Mouse (Mus musculus): Measurements from ENCODE around the gene Cyp4a32.
"Not testable (repeated sequence)": the region's sequence is repeated elsewhere in the genome, so short reads cannot be mapped to it uniquely, and the experiment has no call there.

Cyp4a32 gene

GRCm38 (mm10) chr4:115600611-115601010 lies at the start of gene Cyp4a32:
Cyp4a32 (plus strand) TSS chr4:115600969.
- not testable (repeated sequence) for DNase-seq

- no peak for DNase-seq
These were observed 48.0 kb upstream of the Cyp4a32 start for GRCm38 (mm10) chr4:115552726-115553125.

- no peak for DNase-seq
These were observed 45.3 kb upstream of the Cyp4a32 start for GRCm38 (mm10) chr4:115555513-115555912.

- DNase-seq, result no peak
These were observed 42.8 kb upstream of the Cyp4a32 start for GRCm38 (mm10) chr4:115557861-115558561.

GRCm38 (mm10) chr4:115561236-115561635 lies 39.5 kb upstream of the Cyp4a32 start:
- DNase-seq, result not testable (repeated sequence)

GRCm38 (mm10) chr4:115563401-115563800 lies 37.4 kb upstream of the Cyp4a32 start, which contains the start of gene Cyp4a31:
Cyp4a31 (plus strand) TSS chr4:115563649.
- no peak for DNase-seq

GRCm38 (mm10) chr4:115564469-115565225 lies 36.1 kb upstream of the Cyp4a32 start:
- not testable (repeated sequence) for DNase-seq

- no peak for DNase-seq
These were observed 25.5 kb upstream of the Cyp4a32 start for GRCm38 (mm10) chr4:115575255-115575654.

- DNase-seq, result no peak
These were observed 25.0 kb upstream of the Cyp4a32 start for GRCm38 (mm10) chr4:115575776-115576175.

- no peak for DNase-seq
These were observed 17.7 kb upstream of the Cyp4a32 start for GRCm38 (mm10) chr4:115583036-115583435.

- DNase-seq, result no peak
These were observed 4.4 kb upstream of the Cyp4a32 start for GRCm38 (mm10) chr4:115596357-115596756.

- DNase-seq, result no peak
These were observed 3.9 kb upstream of the Cyp4a32 start for GRCm38 (mm10) chr4:115596824-115597336.

GRCm38 (mm10) chr4:115614005-115614404 lies 13.2 kb downstream of the Cyp4a32 start:
- no peak for DNase-seq

GRCm38 (mm10) chr4:115625560-115625959 lies 24.8 kb downstream of the Cyp4a32 start:
- DNase-seq, result not testable (repeated sequence)

GRCm38 (mm10) chr4:115642967-115643754 lies 42.4 kb downstream of the Cyp4a32 start:
- DNase-seq, result no peak

GRCm38 (mm10) chr4:115645371-115645770 lies 44.6 kb downstream of the Cyp4a32 start:
- DNase-seq, result no peak

GRCm38 (mm10) chr4:115647580-115647979 lies 46.8 kb downstream of the Cyp4a32 start, which contains the start of gene Cyp4b1:
Cyp4b1 (minus strand) TSS chr4:115647723.
- no peak for DNase-seq

GRCm38 (mm10) chr4:115648752-115649151 lies 48.0 kb downstream of the Cyp4a32 start:
- no peak for DNase-seq

- DNase-seq, result no peak
These were observed 48.6 kb downstream of the Cyp4a32 start for GRCm38 (mm10) chr4:115649344-115649743.

- no peak for DNase-seq
These were observed 50.1 kb downstream of the Cyp4a32 start for GRCm38 (mm10) chr4:115650866-115651265.

- not testable (repeated sequence) for DNase-seq
These were observed 55.2 kb downstream of the Cyp4a32 start for GRCm38 (mm10) chr4:115655841-115656534.

- not testable (repeated sequence) for DNase-seq
These were observed 55.8 kb downstream of the Cyp4a32 start for GRCm38 (mm10) chr4:115656535-115656922.

All from thymus, postnatal 36 days (tissue).